In genomic region chr17:27466620-27467019, GRCm38 (mm10) we compare ENCODE assay signal across 8 mouse cellular contexts. TPM values are rescaled to one million over a fixed set of nuclear protein-coding genes. Genes with fewer than 3 reads are reported as not detected.
DNase-seq lines count a peak whose midpoint lies in the region; ATAC-seq and TF ChIP-seq lines count a peak whose summit lies in the region.

No protein-coding gene starts in this region.

- 30% methylated on average over 6 of the region's 6 CpGs for WGBS in hindbrain, embryonic 12.5 days

- TF ChIP-seq CTCF in layer of hippocampus, adult 2 months (conservative IDR thresholded peaks at IDR 0.05), result no peak

- peak overlapping the region; percentile 58 for H3K27ac ChIP-seq in hindbrain, embryonic 12.5 days
- H3K27ac ChIP-seq in layer of hippocampus, adult 2 months, result no peak overlapping the region

- H3K9ac ChIP-seq in hindbrain, embryonic 12.5 days, result no peak overlapping the region

- peak; percentile 12 to 64 for DNase-seq in spleen, postnatal 10 days (ENCODE audit: low spot score in 2 of 2)
- DNase-seq in spleen, adult 12 weeks (ENCODE audit: low spot score), result no peak
- peak; percentile 62 for DNase-seq in adrenal gland, postnatal 25 days
- peak; percentile 66 to 67 for DNase-seq in lung, postnatal 4 days
- DNase-seq in testis, postnatal 14 days (ENCODE audit: low spot score), result peak; percentile 28
- DNase-seq in T-cell, adult 2 months (ENCODE audit: low spot score), result no peak
- no peak for DNase-seq in layer of hippocampus, adult 2 months (ENCODE audit: low spot score in 2 of 2)

- ATAC-seq in hindbrain, embryonic 12.5 days (ENCODE audit: low FRiP score), result no peak

- H3K27me3 ChIP-seq in hindbrain, embryonic 12.5 days, result no peaks in the 10 kb centered on the region

- no peak overlapping the region for H3K4me3 ChIP-seq in hindbrain, embryonic 12.5 days
- H3K4me3 ChIP-seq in layer of hippocampus, adult 2 months, result no peak overlapping the region

- H3K9me3 ChIP-seq in hindbrain, embryonic 12.5 days (replicated peaks), result no peaks in the 10 kb centered on the region

- no peak overlapping the region for H3K4me2 ChIP-seq in hindbrain, embryonic 12.5 days (replicated peaks)

- no peaks in the 10 kb centered on the region for H3K36me3 ChIP-seq in hindbrain, embryonic 12.5 days

- H3K4me1 ChIP-seq in hindbrain, embryonic 12.5 days, result peaks cover 22% of the 10 kb centered on the region

RNA-seq across cellular contexts. Expression of gene Grm4, which starts 54.6 kb away (rescaled TPM):
- 3.1 and 4.8 TPM in 2 replicates for total RNA-seq in adrenal gland, postnatal 25 days (2021)
- polyA plus RNA-seq in hindbrain, embryonic 12.5 days (2016; fragmentation: Nextera tagmentation; extraction: Ambion mirVana), result 3.7 and 4.2 TPM in 2 replicates
- 1 to 10 TPM; 7.9 to 9.6 TPM for total RNA-seq in layer of hippocampus, adult 2 months (2021)

Comparison
In these comparisons a context has a peak if more than half of its experiments do, and no peak if none do; other contexts are left out.
1. DNase-seq: peak in spleen, postnatal 10 days (2 of 2), adrenal gland, postnatal 25 days (single experiment), lung, postnatal 4 days (2 of 2) and testis, postnatal 14 days (single experiment); none in spleen, adult 12 weeks (single experiment), T-cell, adult 2 months (single experiment) and layer of hippocampus, adult 2 months (0 of 2).